Mouse (Mus musculus) neutrophil, adult 5-6 weeks (primary cell): Measurements from ENCODE around the gene Klc3. TPM values are rescaled to one million over a fixed set of nuclear protein-coding genes. Genes with fewer than 3 reads are reported as not detected.

Experiments used
- ATAC-seq: fragments of 151-379, 151-347 bp; 2 replicates; pipeline ENCODE4 v1.8.0; 2017; ENCODE audit warnings: mild to moderate bottlenecking, moderate TSS enrichment; ENCODE audit not compliant: insufficient number of reproducible peaks, poor library complexity, low FRiP score, severe bottlenecking; ENCODE audit errors: extremely low read depth
- total RNA-seq: library from RNA; stranded (forward); fragments of 200-1000 nt; gene quantifications from 2 replicates; pipeline ENCODE4 v1.2.3, GENCODE M21; 2017

Gene Klc3
- total RNA-seq, 1 experiment from 2014 or later: 0.81 TPM

DNA sequence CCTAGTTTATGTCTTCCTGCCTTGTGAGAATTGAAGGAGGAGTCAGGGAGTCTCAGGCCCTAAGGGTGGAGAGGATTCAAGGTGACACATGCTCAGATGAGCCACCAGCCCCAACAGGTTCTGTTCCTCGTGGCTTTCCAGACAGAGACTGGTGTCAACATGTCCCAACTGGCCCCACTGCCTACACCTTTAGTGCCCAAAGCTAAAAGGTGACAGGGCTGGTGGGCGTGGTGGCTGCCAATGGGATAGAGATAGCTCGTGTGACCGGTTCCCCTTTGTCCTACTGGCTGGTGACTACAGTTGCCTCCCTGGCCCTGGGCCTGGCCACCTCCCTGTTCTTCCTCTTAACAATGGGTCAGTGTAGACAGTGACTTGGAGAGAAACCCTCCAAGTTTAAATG lies 38.5 kb downstream of the Klc3 start:
- ATAC-seq: no peak

GRCm38 (mm10) chr7:19363881-19364280 lies 40.0 kb downstream of the Klc3 start:
- no peak; the same call in 1 of the 2 replicates for ATAC-seq

- no peak for ATAC-seq
Observed at GRCm38 (mm10) chr7:19362276-19362675, 41.6 kb downstream of the Klc3 start.

GRCm38 (mm10) chr7:19361720-19362119 lies 42.2 kb downstream of the Klc3 start:
- ATAC-seq: peak; percentile 37

DNA sequence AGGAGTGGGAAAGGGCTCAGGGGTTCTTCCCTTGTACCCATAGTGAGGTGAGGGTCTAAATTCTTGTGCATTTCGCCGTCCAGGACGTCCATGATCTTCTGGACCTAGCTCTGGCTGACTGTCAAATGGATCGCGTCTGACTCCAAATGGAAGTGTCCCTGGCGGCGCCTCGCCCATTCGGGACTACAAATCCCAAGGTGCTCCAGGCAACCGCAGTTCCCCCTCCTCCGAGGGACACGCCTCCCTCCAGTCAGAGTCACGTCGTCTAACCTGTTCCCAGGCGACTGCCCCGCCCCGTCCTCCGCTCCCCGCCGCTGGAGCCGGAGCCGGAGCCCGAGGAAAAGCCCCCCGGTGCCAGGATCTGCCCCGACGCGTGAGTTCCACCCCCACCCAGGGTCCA lies 43.0 kb downstream of the Klc3 start:
- peak; percentile 40 for ATAC-seq

DNA sequence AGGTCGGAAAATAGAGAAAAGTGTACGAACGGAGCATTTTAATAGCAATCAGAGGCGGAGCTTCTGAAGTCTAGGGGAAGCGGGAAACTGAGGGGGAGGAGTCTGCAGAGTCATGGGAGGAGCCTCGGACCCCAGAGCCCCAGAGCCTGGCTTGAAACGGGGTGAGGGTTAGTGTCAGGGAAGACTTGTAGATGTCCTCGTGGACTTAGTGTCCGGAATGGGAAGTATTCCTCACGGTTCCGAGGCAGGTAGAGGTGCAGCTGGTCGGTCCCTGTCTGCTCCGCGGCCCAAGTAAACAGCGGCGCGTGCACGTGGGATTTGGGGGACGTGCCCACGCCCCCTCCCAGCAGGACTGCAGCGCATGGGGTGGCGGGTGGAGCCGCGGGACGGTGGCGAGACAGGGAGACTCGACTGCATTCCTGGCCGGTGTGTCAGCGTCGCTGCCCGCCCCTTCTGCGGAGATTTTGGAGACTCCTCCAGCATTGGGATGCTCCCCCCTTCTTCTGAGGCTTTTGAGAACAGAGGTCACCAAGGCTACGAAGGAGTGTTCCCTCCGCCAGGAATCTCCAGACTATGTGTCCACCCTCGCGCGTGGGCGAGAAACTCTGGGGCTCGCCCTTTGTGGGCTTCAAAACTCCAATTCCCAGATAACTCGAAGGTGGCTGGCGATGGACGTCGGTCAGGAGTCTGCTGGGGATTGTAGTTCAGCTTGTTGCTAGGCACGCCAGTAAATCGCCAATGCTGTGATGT lies 43.8 kb downstream of the Klc3 start:
- 0 out of 2 replicates have a peak, but pooled peaks have one; percentile 17 for ATAC-seq

- peak; percentile 42 for ATAC-seq
Observed at GRCm38 (mm10) chr7:19359299-19359891, 44.5 kb downstream of the Klc3 start, which contains the start of the genes Cd3eap and Ppp1r13l. Gene Cd3eap, minus strand, starts transcription at chr7:19359483. Gene Ppp1r13l, plus strand, starts transcription at chr7:19359749.

DNA sequence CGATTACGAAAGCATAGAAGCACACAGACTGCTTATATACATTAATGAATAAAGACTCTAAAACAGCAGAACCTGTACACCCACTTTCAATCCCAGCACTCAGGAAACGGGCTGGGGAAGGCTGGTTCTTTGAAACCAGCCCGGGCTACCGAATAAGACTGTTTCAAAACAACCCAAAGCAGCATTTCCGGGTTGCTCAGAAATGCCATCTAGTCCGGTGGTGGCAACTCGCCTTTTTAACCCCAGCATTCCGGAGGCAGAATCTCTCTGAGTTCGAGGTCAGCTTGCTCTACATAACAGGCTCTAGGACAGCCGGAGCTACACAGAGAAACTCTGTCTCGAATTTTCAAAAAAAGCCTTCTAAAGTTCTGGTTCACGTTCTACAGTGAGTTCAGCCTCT lies 45.3 kb downstream of the Klc3 start:
- no peak for ATAC-seq

GRCm38 (mm10) chr7:19357381-19358375 lies 46.2 kb downstream of the Klc3 start:
- no peak for ATAC-seq

- no peak for ATAC-seq
Observed at GRCm38 (mm10) chr7:19356311-19356710, 47.6 kb downstream of the Klc3 start.

GRCm38 (mm10) chr7:19354991-19355390 lies 48.9 kb downstream of the Klc3 start:
- no peak for ATAC-seq

- ATAC-seq: no peak
Observed at GRCm38 (mm10) chr7:19350221-19350620, 53.7 kb downstream of the Klc3 start.

DNA sequence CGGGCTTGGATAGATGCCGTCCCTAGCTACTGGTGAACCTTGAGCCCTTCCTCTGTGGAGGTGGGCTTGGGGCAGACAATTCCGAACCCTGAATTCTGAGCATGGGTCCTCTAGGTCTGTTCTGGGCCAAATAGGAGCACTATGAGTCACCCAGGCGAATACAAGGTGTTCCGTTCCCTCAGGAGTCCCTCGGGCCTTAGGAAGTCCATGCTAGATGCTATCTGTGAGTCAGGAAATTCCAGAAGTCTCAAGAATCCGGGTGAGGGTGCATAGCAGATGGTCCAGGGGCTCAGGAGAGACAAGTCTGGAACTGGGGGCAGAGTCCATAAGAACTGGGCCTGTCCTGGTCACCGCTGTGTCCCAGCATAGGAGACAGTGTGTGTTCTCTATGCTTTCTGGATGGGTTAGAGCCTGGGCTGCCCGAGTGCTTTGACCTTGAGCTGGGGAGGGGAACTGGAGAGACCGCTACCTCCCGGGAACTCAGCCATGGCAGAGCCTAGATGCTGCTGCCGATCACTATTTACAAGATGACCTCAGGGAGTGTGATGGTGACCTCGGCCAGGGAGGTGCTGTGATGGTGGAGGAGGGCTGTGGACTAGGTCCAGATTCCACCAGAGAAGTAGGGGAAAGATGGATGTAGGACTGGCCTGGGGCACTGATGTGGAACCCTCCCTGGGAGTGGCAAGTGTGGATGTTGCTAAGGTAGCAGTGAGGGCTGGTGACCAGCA lies 54.6 kb downstream of the Klc3 start:
- ATAC-seq: no peak

DNA sequence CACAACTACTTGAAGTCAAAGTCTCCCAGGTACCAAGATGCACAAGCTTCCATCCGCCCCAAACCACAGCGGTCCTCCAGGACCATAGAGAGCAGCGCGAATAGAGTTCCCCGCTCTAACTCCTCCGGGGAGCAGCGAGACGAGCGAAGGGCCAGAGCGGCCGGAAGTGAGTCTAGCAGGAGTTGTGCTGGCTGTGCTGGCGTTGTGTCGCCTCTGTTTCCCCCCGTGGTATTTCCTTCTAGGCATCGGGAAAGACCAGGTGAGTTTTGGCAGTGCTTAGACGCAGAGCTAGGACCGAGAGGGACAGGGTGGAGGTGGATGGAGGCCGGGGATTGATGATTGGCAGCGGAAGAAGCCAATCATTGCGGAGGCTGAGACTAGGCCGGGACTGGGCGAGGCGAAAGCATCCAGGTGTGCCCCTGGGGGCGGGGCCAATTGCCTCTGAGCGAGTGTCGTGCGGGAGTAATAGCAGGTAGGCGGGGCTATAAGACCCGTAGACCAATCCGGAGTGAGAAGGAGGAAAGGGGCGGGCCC lies 58.9 kb downstream of the Klc3 start:
- peak; percentile 89 for ATAC-seq

Other genes starting within 250 kb of the Klc3 start
- gene Gipr, start 238.0 kb downstream of the Klc3 start, total RNA-seq: not detected in 2 replicates
- 9.1 and 13.3 TPM in 2 replicates for gene Eml2, start 227.7 kb downstream of the Klc3 start, total RNA-seq
- 0.37 TPM in 1 of 2 replicates, not detected in the other for gene Gpr4, start 191.6 kb downstream of the Klc3 start, total RNA-seq
- gene Opa3, start 175.8 kb downstream of the Klc3 start, total RNA-seq: 12.5 and 15.3 TPM in 2 replicates
- 400 and 419 TPM in 2 replicates for gene Vasp, start 132.3 kb downstream of the Klc3 start, total RNA-seq
- gene Ppm1n, start 124.0 kb downstream of the Klc3 start, total RNA-seq: not detected in 2 replicates
- not detected in 2 replicates for gene Rtn2, start 121.5 kb downstream of the Klc3 start, total RNA-seq
- gene Fosb, start 94.1 kb downstream of the Klc3 start, total RNA-seq: 60.5 and 64.4 TPM in 2 replicates
- gene Ercc1, start 59.3 kb downstream of the Klc3 start, total RNA-seq: 19.6 and 28.2 TPM in 2 replicates
- gene Cd3eap, start 44.6 kb downstream of the Klc3 start, total RNA-seq: 7.1 and 7.3 TPM in 2 replicates
- 0.12 and 0.37 TPM in 2 replicates for gene Ppp1r13l, start 44.4 kb downstream of the Klc3 start, total RNA-seq
- 27.4 and 30.1 TPM in 2 replicates for gene Ercc2, start 22.1 kb downstream of the Klc3 start, total RNA-seq
- gene Ckm, start 672 bp upstream of the Klc3 start, total RNA-seq: not detected in 2 replicates
- 17.2 and 18.0 TPM in 2 replicates for gene Mark4, start 54.7 kb upstream of the Klc3 start, total RNA-seq
- gene Exoc3l2, start 59.2 kb upstream of the Klc3 start, total RNA-seq: 0.12 TPM in 1 of 2 replicates, not detected in the other
- gene Bloc1s3, start 104.3 kb upstream of the Klc3 start, total RNA-seq: 3.9 and 4.4 TPM in 2 replicates
- gene Trappc6a, start 104.3 kb upstream of the Klc3 start, total RNA-seq: 8.7 and 14.3 TPM in 2 replicates
- gene Nkpd1, start 113.7 kb upstream of the Klc3 start, total RNA-seq: not detected in 2 replicates
- 29.9 and 31.1 TPM in 2 replicates for gene Ppp1r37, start 159.0 kb upstream of the Klc3 start, total RNA-seq
- 8.7 and 11.6 TPM in 2 replicates for gene Zfp296, start 173.2 kb upstream of the Klc3 start, total RNA-seq
- gene Gemin7, start 173.5 kb upstream of the Klc3 start, total RNA-seq: 44.1 and 49.8 TPM in 2 replicates
- 97.9 and 108 TPM in 2 replicates for gene Clasrp, start 200.4 kb upstream of the Klc3 start, total RNA-seq
- gene Relb, start 225.3 kb upstream of the Klc3 start, total RNA-seq: 37.0 and 41.1 TPM in 2 replicates